Mouse (Mus musculus) MEL (cell line): ENCODE measurements at regions not wholly inside any gene's neighbourhood (a gene's known extent, or its start where the extent isn't known, plus 50 kb on each side); places are given as distances from the start of the nearest gene placed in this dataset.

Experiments used
- CHD1 ChIP-seq: IDR thresholded peaks from 2 replicates; pipeline ENCODE4 v1.6.1; 2012; ENCODE audit warnings: low read depth, mild to moderate bottlenecking, inconsistent platforms, low read length, improper control_type of control experiment
- CTCF ChIP-seq, 3 experiments: IDR thresholded peaks in 2 of 3; conservative IDR thresholded peaks in 1 of 3; 2 replicates each; pipeline ENCODE4 v1.5.1; 2011 to 2012; ENCODE audit warnings: low read length in 3 of 3, low read depth in 2 of 3, mild to moderate bottlenecking in 2 of 3, improper control_type of control experiment in 1 of 3, inconsistent platforms in 1 of 3, mixed read lengths in 1 of 3, moderate library complexity in 1 of 3; ENCODE audit not compliant: control insufficient read depth in 1 of 3, insufficient read depth in 1 of 3, poor library complexity in 1 of 3, severe bottlenecking in 1 of 3
- EP300 ChIP-seq, 2 experiments: IDR thresholded peaks; 2 replicates each; pipeline ENCODE4 v1.6.1; 2011; ENCODE audit warnings: improper control_type of control experiment in 2 of 2, low read length in 2 of 2, low read depth in 1 of 2, mild to moderate bottlenecking in 1 of 2
- MAFK ChIP-seq: IDR thresholded peaks from 2 replicates; pipeline ENCODE4 v1.6.1; 2011; ENCODE audit warnings: low read depth, mild to moderate bottlenecking, low read length, improper control_type of control experiment, borderline replicate concordance
- MEF2A ChIP-seq: IDR thresholded peaks from 2 replicates; pipeline ENCODE4 v1.6.1; 2014; ENCODE audit warnings: low read depth, mild to moderate bottlenecking, inconsistent platforms, low read length, improper control_type of control experiment; ENCODE audit not compliant: poor library complexity, insufficient replicate concordance, severe bottlenecking; ENCODE audit errors: extremely low read depth
- NELFE ChIP-seq: IDR thresholded peaks from 2 replicates; pipeline ENCODE4 v1.6.1; 2011; ENCODE audit warnings: low read depth, low read length, improper control_type of control experiment
- POLR2A ChIP-seq, 2 experiments: IDR thresholded peaks; 2 replicates each; pipeline ENCODE4 v1.6.1; 2011 to 2012; ENCODE audit warnings: low read length in 2 of 2, mild to moderate bottlenecking in 2 of 2, control low read depth in 1 of 2, improper control_type of control experiment in 1 of 2, low read depth in 1 of 2, moderate library complexity in 1 of 2; ENCODE audit not compliant: control insufficient read depth in 1 of 2, insufficient read depth in 1 of 2, poor library complexity in 1 of 2
- RCOR1 ChIP-seq: IDR thresholded peaks from 2 replicates; pipeline ENCODE4 v1.6.1; 2012; ENCODE audit warnings: low read depth, mild to moderate bottlenecking, inconsistent platforms, low read length, improper control_type of control experiment
- SMC3 ChIP-seq: IDR thresholded peaks from 2 replicates; pipeline ENCODE4 v1.6.1; 2011; ENCODE audit warnings: low read depth, low read length, improper control_type of control experiment
- TBP ChIP-seq: IDR thresholded peaks from 2 replicates; pipeline ENCODE4 v1.8.0; 2011; ENCODE audit warnings: low read depth, low read length, improper control_type of control experiment
- UBTF ChIP-seq: IDR thresholded peaks from 2 replicates; pipeline ENCODE4 v1.6.1; 2012; ENCODE audit warnings: low read depth, mild to moderate bottlenecking, inconsistent platforms, low read length, improper control_type of control experiment, moderate library complexity, borderline replicate concordance; ENCODE audit not compliant: insufficient read depth
- ZKSCAN1 ChIP-seq: IDR thresholded peaks from 2 replicates; pipeline ENCODE4 v1.6.1; 2012; ENCODE audit warnings: low read depth, mild to moderate bottlenecking, inconsistent platforms, low read length, improper control_type of control experiment, moderate library complexity

DNA sequence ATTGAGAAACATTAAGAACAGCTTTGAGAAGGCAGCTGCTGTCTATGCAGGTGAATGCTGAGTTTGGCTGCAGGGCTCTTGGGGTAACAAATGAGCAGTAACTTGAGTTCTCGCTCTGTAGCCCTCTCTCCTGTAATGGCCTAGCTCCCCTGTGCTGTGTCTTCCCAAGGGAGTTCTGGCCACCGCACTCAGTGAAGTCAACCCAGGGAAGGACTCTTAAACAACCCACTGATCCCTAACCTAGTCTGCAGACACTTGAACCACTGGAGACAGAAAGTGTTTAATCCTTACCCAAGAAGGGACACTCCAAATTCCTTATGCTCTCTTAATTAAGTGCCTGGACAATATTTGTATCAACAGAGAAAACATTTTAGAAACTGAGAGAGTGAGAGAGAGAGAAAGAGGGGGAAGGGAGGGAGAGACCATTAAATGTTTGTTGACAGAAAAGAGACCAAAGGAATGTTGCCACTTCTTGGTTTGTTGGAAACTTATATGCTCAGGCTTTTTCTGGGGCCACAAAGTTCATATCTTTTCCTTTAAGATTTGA is 80.7 kb upstream of the Pik3r1 start:
- TF ChIP-seq TBP: no peak
- no peak for TF ChIP-seq SMC3
- no peak for TF ChIP-seq ZKSCAN1
- no peak for TF ChIP-seq NELFE
- TF ChIP-seq EP300 (IDR thresholded peaks at IDR 0.05; ENCODE audit: low read depth in 1 of 2, low read length in 2 of 2): no peak
- TF ChIP-seq POLR2A (IDR thresholded peaks at IDR 0.05; ENCODE audit: control insufficient read depth in 1 of 2, insufficient read depth in 1 of 2, low read depth in 1 of 2, low read length in 2 of 2, poor library complexity in 1 of 2): no peak
- TF ChIP-seq CTCF (IDR thresholded peaks at IDR 0.05 in 2 of 3, conservative IDR thresholded peaks at IDR 0.05 in 1 of 3; ENCODE audit: control insufficient read depth in 1 of 3, insufficient read depth in 1 of 3, low read depth in 2 of 3, low read length in 3 of 3, poor library complexity in 1 of 3, severe bottlenecking in 1 of 3): no peak
- TF ChIP-seq MEF2A: no peak
- TF ChIP-seq CHD1: no peak
- TF ChIP-seq UBTF: no peak
- no peak for TF ChIP-seq MAFK
- TF ChIP-seq RCOR1: no peak
